Mouse (Mus musculus) CD4-positive, CD25-positive, alpha-beta regulatory T cell, adult 4 months (primary cell): Measurements from ENCODE around the gene C1qtnf1. TPM values are rescaled to one million over a fixed set of nuclear protein-coding genes. Genes with fewer than 3 reads are reported as not detected.

Source experiments
- ATAC-seq: one replicate; pipeline ENCODE4 v1.8.0; 2017
- polyA plus RNA-seq, 2 experiments: library from polyadenylated mRNA; unstranded; fragments of 100-300 nt; shearing (Covaris generic); gene quantifications; one replicate each; pipeline ENCODE4 v1.2.1; 2017

Gene C1qtnf1
- polyA plus RNA-seq, 2 experiments from 2014 or later, result not detected

GRCm38 (mm10) chr11:118411271-118411670 is 16.7 kb upstream of the C1qtnf1 start:
- ATAC-seq, result no peak

GRCm38 (mm10) chr11:118412601-118413000 is 15.4 kb upstream of the C1qtnf1 start:
- ATAC-seq, result no peak

- no peak for ATAC-seq
These were observed 14.9 kb upstream of the C1qtnf1 start for GRCm38 (mm10) chr11:118413055-118413454.

- no peak for ATAC-seq
These were observed 13.7 kb upstream of the C1qtnf1 start for GRCm38 (mm10) chr11:118414270-118414669.

- ATAC-seq, result no peak
These were observed 12.4 kb upstream of the C1qtnf1 start for GRCm38 (mm10) chr11:118415630-118416029.

- ATAC-seq, result no peak
These were observed 12.0 kb upstream of the C1qtnf1 start for GRCm38 (mm10) chr11:118416046-118416445.

- no peak for ATAC-seq
These were observed 10.5 kb upstream of the C1qtnf1 start for GRCm38 (mm10) chr11:118417496-118417895.

GRCm38 (mm10) chr11:118418442-118418833 is 9.6 kb upstream of the C1qtnf1 start:
- no peak for ATAC-seq

GRCm38 (mm10) chr11:118418834-118419504 is 9.0 kb upstream of the C1qtnf1 start, which contains the start of gene Cant1:
TSS of gene Cant1 (minus strand) at chr11:118419086.
- peak; percentile 91 for ATAC-seq

GRCm38 (mm10) chr11:118420261-118420660 is 7.7 kb upstream of the C1qtnf1 start:
- ATAC-seq, result no peak

- no peak for ATAC-seq
These were observed 4.6 kb upstream of the C1qtnf1 start for GRCm38 (mm10) chr11:118423266-118423971.

- ATAC-seq, result no peak
These were observed 3.2 kb upstream of the C1qtnf1 start for GRCm38 (mm10) chr11:118424621-118425335.

- ATAC-seq, result no peak
These were observed 1.2 kb upstream of the C1qtnf1 start for GRCm38 (mm10) chr11:118426765-118427164.

- no peak for ATAC-seq
These were observed 680 bp upstream of the C1qtnf1 start for GRCm38 (mm10) chr11:118427266-118427779.

GRCm38 (mm10) chr11:118428460-118428868 is 461 bp downstream of the C1qtnf1 start:
- ATAC-seq, result no peak

- no peak for ATAC-seq
These were observed 1.1 kb downstream of the C1qtnf1 start for GRCm38 (mm10) chr11:118428944-118429709.

GRCm38 (mm10) chr11:118430291-118430885 is 2.4 kb downstream of the C1qtnf1 start:
- no peak for ATAC-seq

GRCm38 (mm10) chr11:118431100-118431948 is 3.3 kb downstream of the C1qtnf1 start:
- ATAC-seq, result no peak

GRCm38 (mm10) chr11:118433398-118433868 is 5.4 kb downstream of the C1qtnf1 start:
- ATAC-seq, result no peak

- no peak for ATAC-seq
These were observed 6.1 kb downstream of the C1qtnf1 start for GRCm38 (mm10) chr11:118434093-118434492.

- no peak for ATAC-seq
These were observed 8.5 kb downstream of the C1qtnf1 start for GRCm38 (mm10) chr11:118436471-118436935.
